In genomic region chr6:86815436-86815835, GRCm38 (mm10) we compare ENCODE assay signal across 10 mouse cellular contexts. TPM values are rescaled to one million over a fixed set of nuclear protein-coding genes. Genes with fewer than 3 reads are reported as not detected.
DNase-seq lines count a peak whose midpoint lies in the region; ATAC-seq and TF ChIP-seq lines count a peak whose summit lies in the region.
"Had no signal": no experiment of that assay in that cellular context is flagged by ENCODE, and none has a peak within 500 bp of the region (broad histone marks: within the 10 kb centered on the region; RNA-seq: fewer than 3 reads in every experiment).

No protein-coding gene starts in this region.

- H3K36me3 ChIP-seq in lung, embryonic 16.5 days (ENCODE audit: control insufficient read depth, insufficient read depth, low read length): no peaks in the 10 kb centered on the region
- no peaks in the 10 kb centered on the region for H3K36me3 ChIP-seq in hindbrain, embryonic 16.5 days (ENCODE audit: control insufficient read depth, insufficient read depth, low read length)
- H3K36me3 ChIP-seq in stomach, embryonic 15.5 days: no peaks in the 10 kb centered on the region

- no peak overlapping the region for H3K9ac ChIP-seq in lung, embryonic 16.5 days (ENCODE audit: low read length)
- no peak overlapping the region for H3K9ac ChIP-seq in hindbrain, embryonic 16.5 days (ENCODE audit: low read depth, low read length)
- H3K9ac ChIP-seq in stomach, embryonic 15.5 days: no peak overlapping the region

- DNase-seq in cerebellum, postnatal 10 days: peak; percentile 16 to 27
- no peak for DNase-seq in cerebellum, adult 2 months
- no peak for DNase-seq in lung, adult 2 months
- no peak for DNase-seq in thymus, postnatal 25 days
- DNase-seq in testis, postnatal 10 days (ENCODE audit: low spot score): no peak
- DNase-seq: thymus, postnatal 14 days had no signal

- peaks cover 6% of the 10 kb centered on the region for H3K4me1 ChIP-seq in cerebellum, adult 2 months (ENCODE audit: control insufficient read depth, insufficient read depth, low read length)
- no peaks in the 10 kb centered on the region for H3K4me1 ChIP-seq in lung, embryonic 16.5 days (replicated peaks; ENCODE audit: control insufficient read depth, insufficient read depth, low read length)
- H3K4me1 ChIP-seq in lung, adult 2 months (ENCODE audit: control insufficient read depth, insufficient read depth, low read length): no peaks in the 10 kb centered on the region
- H3K4me1 ChIP-seq in hindbrain, embryonic 16.5 days (ENCODE audit: control insufficient read depth, insufficient read depth, low read depth, low read length): peaks cover 7% of the 10 kb centered on the region
- H3K4me1 ChIP-seq in stomach, embryonic 15.5 days: 0 out of 2 replicates have a peak, but pooled peaks cover 3% of the 10 kb centered on the region

- TF ChIP-seq CTCF in cerebellum, adult 2 months (IDR thresholded peaks at IDR 0.05; ENCODE audit: borderline replicate concordance, insufficient read depth, low read depth, low read length): no peak
- TF ChIP-seq CTCF in lung, adult 2 months (IDR thresholded peaks at IDR 0.05; ENCODE audit: insufficient read depth, low read length): no peak

- no peak for ATAC-seq in lung, embryonic 16.5 days (ENCODE audit: low read depth)
- ATAC-seq in hindbrain, embryonic 16.5 days: peak; percentile 48; the same call in 1 of the 2 replicates
- ATAC-seq in stomach, embryonic 15.5 days (ENCODE audit: insufficient read depth, low FRiP score, low read depth): no peak

- 36% methylated on average over 7 of the region's 7 CpGs for WGBS in cerebellum, adult 2 months
- WGBS in lung, embryonic 16.5 days: 7% methylated on average over 7 of the region's 7 CpGs
- WGBS in lung, adult 2 months: 42% methylated on average over 7 of the region's 7 CpGs
- WGBS in hindbrain, embryonic 16.5 days: 3% methylated on average over 7 of the region's 7 CpGs
- 5% methylated on average over 6 of the region's 7 CpGs for WGBS in stomach, embryonic 15.5 days

- peak overlapping the region; percentile 18; the same call in 1 of the 2 replicates for H3K4me2 ChIP-seq in lung, embryonic 16.5 days (ENCODE audit: low read depth, low read length)
- H3K4me2 ChIP-seq in hindbrain, embryonic 16.5 days (ENCODE audit: low read length): peak overlapping the region; percentile 14
- peak overlapping the region; percentile 41 for H3K4me2 ChIP-seq in stomach, embryonic 15.5 days

- H3K4me3 ChIP-seq in cerebellum, adult 2 months (replicated peaks; ENCODE audit: insufficient read depth, low read depth, low read length): no peak overlapping the region
- H3K4me3 ChIP-seq in lung, embryonic 16.5 days (ENCODE audit: low read length): no peak overlapping the region
- no peak overlapping the region for H3K4me3 ChIP-seq in lung, adult 2 months (replicated peaks; ENCODE audit: extremely low read depth, low read depth, low read length)
- 0 out of 2 replicates have a peak overlapping the region, but pooled peaks have one; percentile 0 for H3K4me3 ChIP-seq in hindbrain, embryonic 16.5 days (ENCODE audit: low read length)
- H3K4me3 ChIP-seq in stomach, embryonic 15.5 days (replicated peaks): 0 out of 2 replicates have a peak overlapping the region, but pooled peaks have one; percentile 1
- H3K4me3 ChIP-seq: erythroblast, embryonic 14.5 days had no signal

- no peak for TF ChIP-seq POLR2A in cerebellum, adult 2 months (IDR thresholded peaks at IDR 0.05; ENCODE audit: borderline replicate concordance, insufficient read depth, low read length)
- no peak for TF ChIP-seq POLR2A in lung, adult 2 months (IDR thresholded peaks at IDR 0.05; ENCODE audit: borderline replicate concordance, extremely low read depth, low read depth, low read length)

- no peak overlapping the region; the same call in 1 of the 2 replicates for H3K27ac ChIP-seq in cerebellum, adult 2 months (ENCODE audit: insufficient read depth, low read length)
- no peak overlapping the region for H3K27ac ChIP-seq in lung, embryonic 16.5 days (ENCODE audit: low read length)
- H3K27ac ChIP-seq in hindbrain, embryonic 16.5 days (ENCODE audit: low read depth, low read length): no peak overlapping the region
- H3K27ac ChIP-seq in stomach, embryonic 15.5 days: no peak overlapping the region

- no peaks in the 10 kb centered on the region for H3K27me3 ChIP-seq in cerebellum, adult 2 months (ENCODE audit: control insufficient read depth, insufficient read depth, low read length)
- no peaks in the 10 kb centered on the region for H3K27me3 ChIP-seq in lung, embryonic 16.5 days (ENCODE audit: control insufficient read depth, insufficient read depth, low read depth, low read length)
- no peaks in the 10 kb centered on the region for H3K27me3 ChIP-seq in hindbrain, embryonic 16.5 days (replicated peaks; ENCODE audit: control insufficient read depth, insufficient read depth, low read length)
- no peaks in the 10 kb centered on the region for H3K27me3 ChIP-seq in stomach, embryonic 15.5 days (replicated peaks)

- no peaks in the 10 kb centered on the region for H3K9me3 ChIP-seq in lung, embryonic 16.5 days (ENCODE audit: control insufficient read depth, low read length)
- no peaks in the 10 kb centered on the region for H3K9me3 ChIP-seq in hindbrain, embryonic 16.5 days (ENCODE audit: control insufficient read depth, low read length)
- H3K9me3 ChIP-seq in stomach, embryonic 15.5 days: no peaks in the 10 kb centered on the region

RNA-seq across cellular contexts. Expression of gene Anxa4, which starts 22.1 kb away (rescaled TPM):
- 7.3 and 8.1 TPM in 2 replicates for polyA plus RNA-seq in cerebellum, adult 2 months (2012; rRNA removed)
- polyA plus RNA-seq in lung, embryonic 16.5 days (2015; fragmentation: Nextera tagmentation; extraction: Ambion mirVana): 149 and 154 TPM in 2 replicates
- polyA plus RNA-seq in lung, adult 2 months (2012; rRNA removed): 76.5 and 110 TPM in 2 replicates
- 6.3 and 7.4 TPM in 2 replicates for polyA plus RNA-seq in hindbrain, embryonic 16.5 days (2015; fragmentation: Nextera tagmentation; extraction: Ambion mirVana)
- 137 and 160 TPM in 2 replicates for polyA plus RNA-seq in stomach, embryonic 15.5 days (2015; fragmentation: Nextera tagmentation; extraction: Ambion mirVana)
- polyA plus RNA-seq: erythroblast, embryonic 14.5 days had no signal

RNA-seq across cellular contexts. Expression of gene Aak1, which starts 33.9 kb away (rescaled TPM):
- polyA plus RNA-seq in cerebellum, adult 2 months (2012; rRNA removed): 152 and 165 TPM in 2 replicates
- 11.6 and 12.4 TPM in 2 replicates for polyA plus RNA-seq in lung, embryonic 16.5 days (2015; fragmentation: Nextera tagmentation; extraction: Ambion mirVana)
- 17.7 and 23.0 TPM in 2 replicates for polyA plus RNA-seq in lung, adult 2 months (2012; rRNA removed)
- 39.1 and 40.2 TPM in 2 replicates for polyA plus RNA-seq in hindbrain, embryonic 16.5 days (2015; fragmentation: Nextera tagmentation; extraction: Ambion mirVana)
- polyA plus RNA-seq in stomach, embryonic 15.5 days (2015; fragmentation: Nextera tagmentation; extraction: Ambion mirVana): 13.8 and 17.8 TPM in 2 replicates

Comparison
In these comparisons a context has a peak if more than half of its experiments do, and no peak if none do; other contexts are left out.
1. DNase-seq: peak in cerebellum, postnatal 10 days (2 of 2); none in cerebellum, adult 2 months (0 of 2), lung, adult 2 months (single experiment), thymus, postnatal 25 days (single experiment) and testis, postnatal 10 days (single experiment).
2. H3K4me3 ChIP-seq: peak in hindbrain, embryonic 16.5 days (single experiment) and stomach, embryonic 15.5 days (single experiment); none in cerebellum, adult 2 months (single experiment), lung, embryonic 16.5 days (single experiment) and lung, adult 2 months (single experiment).
3. Peak in every context shown above with its lines, with median percentiles within 50 percentile points of each other: H3K4me2 ChIP-seq.